In the genomic region with DNA sequence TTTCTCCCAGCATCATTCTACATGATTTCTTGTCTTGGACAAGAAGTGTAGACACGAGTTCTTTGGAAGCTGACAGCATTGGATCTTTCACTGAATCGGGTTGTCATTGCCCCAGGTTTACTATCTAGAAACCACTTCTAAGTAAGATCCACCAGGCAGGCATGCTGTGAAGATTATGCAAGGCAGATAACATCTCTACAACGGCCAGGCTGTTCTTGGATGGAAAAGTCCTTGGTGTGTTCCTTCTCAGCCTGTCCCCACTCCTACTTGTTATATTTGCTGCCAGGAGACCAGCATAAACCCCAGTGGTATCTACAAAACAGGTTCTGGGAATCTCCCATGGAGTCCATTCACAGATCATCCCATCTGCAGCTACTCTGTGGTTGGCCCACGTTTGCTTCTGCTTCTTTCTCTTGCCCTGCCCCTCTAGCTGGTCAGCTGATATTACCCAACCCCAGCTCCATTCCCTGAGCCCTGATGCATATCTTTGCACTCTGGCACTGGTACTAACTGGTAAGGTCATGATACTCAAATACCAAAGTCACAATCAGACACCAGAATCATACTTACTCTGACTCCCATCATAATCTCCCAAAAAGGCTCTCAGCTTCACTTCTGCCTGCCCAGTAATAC, we compare ENCODE assay signal across 1 mouse cellular context.
TF ChIP-seq lines count a peak whose summit lies in the region.

No protein-coding gene starts in this region.

TF ChIP-seq in CH12.LX, 34 proteins besides CTCF, POLR2A, EP300 and RAD21 (continued from another document):
- TF ChIP-seq MEF2A (IDR thresholded peaks at IDR 0.05; ENCODE audit: borderline replicate concordance, low read depth, low read length) (no peak), MAX (IDR thresholded peaks at IDR 0.05; ENCODE audit: low read length) (no peak), PAX5 (IDR thresholded peaks at IDR 0.05; ENCODE audit: low read length) (no peak), MXI1 (IDR thresholded peaks at IDR 0.05; ENCODE audit: low read depth, low read length) (no peak), MYC (IDR thresholded peaks at IDR 0.05; ENCODE audit: low read depth, low read length) (no peak)
